Mouse (Mus musculus): ENCODE data around the gene Trim52. TPM values are rescaled to one million over a fixed set of nuclear protein-coding genes. Genes with fewer than 3 reads are reported as not detected.

Trim52 gene
- 1.3 and 4.3 TPM in 2 replicates for total RNA-seq (2012; rRNA removed)

DNA sequence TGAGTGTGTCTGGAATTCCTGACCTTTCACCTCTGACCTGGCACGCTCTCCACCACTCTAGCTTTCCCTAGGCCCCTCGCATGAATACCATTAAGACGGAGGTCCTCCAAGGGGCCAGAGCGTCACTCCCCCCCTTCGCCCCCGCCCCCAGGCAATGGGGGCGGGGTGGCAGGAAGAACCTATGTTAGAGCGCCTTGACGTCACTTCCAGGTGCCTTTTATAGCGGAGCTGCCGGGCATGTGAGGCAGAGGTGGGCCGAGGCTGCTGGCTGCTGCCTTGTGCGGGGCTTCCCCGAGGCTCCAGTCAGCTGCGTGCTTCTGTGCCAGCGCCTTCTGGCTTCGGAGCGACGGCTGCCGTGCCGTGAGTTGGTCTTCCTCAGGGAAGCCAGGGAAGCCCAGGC, at the start of gene Trim52:
Trim52 (plus strand) TSS at position 219 of the 400 bp plus-strand sequence.
- Histone ChIP-seq H3K9ac (ENCODE audit: insufficient read depth, low read depth, low read length, poor library complexity, severe bottlenecking) (peak within 1 kb of the TSS; percentile 65), H3K9me3 (ENCODE audit: control insufficient read depth, insufficient read depth, low read depth, low read length) (no peaks in the 10 kb centered on the region), H3K4me1 (ENCODE audit: control insufficient read depth in 2 of 2, insufficient read depth in 2 of 2, low read length in 2 of 2, poor library complexity in 1 of 2) (no peaks in the 10 kb centered on the region), H3K36me3 (ENCODE audit: control insufficient read depth, insufficient read depth, low read length, poor library complexity, severe bottlenecking) (no peaks in the 10 kb centered on the region), H3K27ac (ENCODE audit: insufficient read depth, low read depth, low read length, poor library complexity, severe bottlenecking) (no peak within 1 kb of the TSS), H3K4me3 (ENCODE audit: insufficient read depth in 1 of 2, low read depth in 1 of 2, low read length in 2 of 2, poor library complexity in 1 of 2, severe bottlenecking in 1 of 2) (peak within 1 kb of the TSS; percentile 65 to 75)
- in situ Hi-C loops (cut with MboI; ENCODE audit: low sequenced_read_pairs in 2 of 2, unreplicated experiment in 2 of 2), result no loop called here
- peak; percentile 54 for DNase-seq (ENCODE audit: low read depth, low spot score)
- no peak for TF ChIP-seq ZC3H11A (IDR thresholded peaks at IDR 0.05; ENCODE audit: borderline replicate concordance, low read depth, low read length)
- no peak for TF ChIP-seq MAFK (IDR thresholded peaks at IDR 0.05; ENCODE audit: insufficient read depth, low read depth, low read length)
- TF ChIP-seq ZNF384 (IDR thresholded peaks at IDR 0.05; ENCODE audit: low read depth, low read length), result no peak
- TF ChIP-seq CHD2 (IDR thresholded peaks at IDR 0.05; ENCODE audit: low read depth, low read length), result no peak
- 0 out of 2 replicates have a peak, but pooled peaks have one; percentile 67 for TF ChIP-seq HCFC1 (IDR thresholded peaks at IDR 0.05; ENCODE audit: borderline replicate concordance, insufficient read depth, low read length)

DNA sequence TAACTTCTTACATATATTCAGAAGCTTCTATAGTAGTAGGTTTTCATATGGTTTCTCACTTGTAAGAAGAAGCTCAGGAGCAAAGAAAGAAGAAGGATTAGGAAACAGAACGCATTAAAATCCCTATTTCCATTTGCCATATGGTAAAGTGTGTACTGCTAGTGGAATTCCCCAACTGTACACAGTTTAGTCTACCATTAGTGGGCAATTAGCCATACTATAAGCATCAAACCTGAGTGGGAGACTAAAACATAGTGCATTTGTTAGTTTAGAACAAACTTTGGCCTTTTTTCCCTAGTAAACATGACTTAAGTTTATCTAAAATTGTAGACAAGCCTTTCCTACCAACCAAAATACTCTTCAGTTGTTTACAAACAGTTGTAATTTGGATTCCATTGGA, 33.4 kb upstream of the Trim52 start:
- TF ChIP-seq HCFC1 (IDR thresholded peaks at IDR 0.05; ENCODE audit: borderline replicate concordance, insufficient read depth, low read length), result no peak
- no peak overlapping the region for H3K9ac ChIP-seq (ENCODE audit: insufficient read depth, low read depth, low read length, poor library complexity, severe bottlenecking)
- H3K9me3 ChIP-seq (ENCODE audit: control insufficient read depth, insufficient read depth, low read depth, low read length), result no peaks in the 10 kb centered on the region
- no peak overlapping the region for H3K27ac ChIP-seq (ENCODE audit: insufficient read depth, low read depth, low read length, poor library complexity, severe bottlenecking)
- DNase-seq (ENCODE audit: low read depth, low spot score), result no peak
- no peaks in the 10 kb centered on the region for H3K36me3 ChIP-seq (ENCODE audit: control insufficient read depth, insufficient read depth, low read length, poor library complexity, severe bottlenecking)
- H3K4me1 ChIP-seq (ENCODE audit: control insufficient read depth in 2 of 2, insufficient read depth in 2 of 2, low read length in 2 of 2, poor library complexity in 1 of 2), result no peaks in the 10 kb centered on the region
- in situ Hi-C loops (cut with MboI; ENCODE audit: low sequenced_read_pairs in 2 of 2, unreplicated experiment in 2 of 2), result no loop called here
- no peak overlapping the region for H3K4me3 ChIP-seq (ENCODE audit: insufficient read depth in 1 of 2, low read depth in 1 of 2, low read length in 2 of 2, poor library complexity in 1 of 2, severe bottlenecking in 1 of 2)

DNA sequence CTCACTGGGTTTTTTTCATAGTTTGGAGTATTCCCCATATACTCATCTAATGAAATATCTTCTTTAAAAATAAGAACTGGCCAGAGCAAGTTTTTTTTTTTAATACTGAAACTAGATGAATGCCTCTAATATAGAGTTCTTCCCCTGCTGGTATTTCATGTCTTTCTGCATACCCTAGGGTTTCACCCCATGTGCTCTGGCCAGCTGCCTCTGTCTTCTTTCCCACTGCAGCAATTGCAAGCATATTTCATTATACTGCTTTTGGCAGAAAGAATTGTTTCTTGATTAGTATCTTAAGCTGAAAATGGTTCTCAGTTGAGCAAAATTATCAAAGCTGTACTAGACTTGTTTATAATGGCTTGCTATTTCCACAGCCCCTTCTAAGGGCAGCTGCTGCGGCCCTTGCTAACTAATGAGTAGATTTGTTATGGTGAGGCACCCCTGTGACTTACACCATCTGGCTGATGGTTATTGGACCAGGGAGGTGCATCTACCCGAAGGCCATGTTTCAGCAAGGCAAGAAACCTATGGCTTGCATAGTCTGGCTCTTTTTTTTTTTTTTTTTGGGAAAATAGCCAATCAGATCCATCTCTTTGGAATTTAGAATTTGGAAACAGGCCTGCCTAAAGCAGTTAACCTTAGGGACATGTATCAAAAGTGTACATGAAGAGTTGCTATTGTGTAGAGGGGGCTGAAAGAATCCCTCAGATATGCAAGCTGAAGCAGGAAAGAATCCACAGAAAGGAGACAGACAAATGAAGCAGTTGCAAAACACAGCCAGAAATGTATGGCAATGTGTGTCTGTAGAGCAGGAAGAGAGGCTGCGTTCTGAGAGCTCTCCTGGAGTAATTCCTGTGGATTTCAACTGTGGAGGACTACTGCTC, 30.6 kb upstream of the Trim52 start:
- in situ Hi-C loops (cut with MboI; ENCODE audit: low sequenced_read_pairs in 2 of 2, unreplicated experiment in 2 of 2), result no loop called here
- Histone ChIP-seq H3K4me1 (ENCODE audit: control insufficient read depth in 2 of 2, insufficient read depth in 2 of 2, low read length in 2 of 2, poor library complexity in 1 of 2) (no peaks in the 10 kb centered on the region), H3K9me3 (ENCODE audit: control insufficient read depth, insufficient read depth, low read depth, low read length) (no peaks in the 10 kb centered on the region), H3K36me3 (ENCODE audit: control insufficient read depth, insufficient read depth, low read length, poor library complexity, severe bottlenecking) (no peaks in the 10 kb centered on the region), H3K27ac (ENCODE audit: insufficient read depth, low read depth, low read length, poor library complexity, severe bottlenecking) (no peak overlapping the region), H3K9ac (ENCODE audit: insufficient read depth, low read depth, low read length, poor library complexity, severe bottlenecking) (no peak overlapping the region), H3K4me3 (ENCODE audit: insufficient read depth in 1 of 2, low read depth in 1 of 2, low read length in 2 of 2, poor library complexity in 1 of 2, severe bottlenecking in 1 of 2) (no peak overlapping the region)
- TF ChIP-seq MAFK (IDR thresholded peaks at IDR 0.05; ENCODE audit: insufficient read depth, low read depth, low read length) (no peak), CHD2 (IDR thresholded peaks at IDR 0.05; ENCODE audit: low read depth, low read length) (no peak), ZC3H11A (IDR thresholded peaks at IDR 0.05; ENCODE audit: borderline replicate concordance, low read depth, low read length) (no peak), ZNF384 (IDR thresholded peaks at IDR 0.05; ENCODE audit: low read depth, low read length) (peak; percentile 77), HCFC1 (IDR thresholded peaks at IDR 0.05; ENCODE audit: borderline replicate concordance, insufficient read depth, low read length) (no peak)
- DNase-seq (ENCODE audit: low read depth, low spot score), result no peak

GRCm38 (mm10) chr14:106088480-106089037, 17.4 kb upstream of the Trim52 start:
- Histone ChIP-seq H3K4me3 (ENCODE audit: insufficient read depth in 1 of 2, low read depth in 1 of 2, low read length in 2 of 2, poor library complexity in 1 of 2, severe bottlenecking in 1 of 2) (no peak overlapping the region), H3K36me3 (ENCODE audit: control insufficient read depth, insufficient read depth, low read length, poor library complexity, severe bottlenecking) (no peaks in the 10 kb centered on the region), H3K27ac (ENCODE audit: insufficient read depth, low read depth, low read length, poor library complexity, severe bottlenecking) (no peak overlapping the region), H3K9ac (ENCODE audit: insufficient read depth, low read depth, low read length, poor library complexity, severe bottlenecking) (no peak overlapping the region), H3K9me3 (ENCODE audit: control insufficient read depth, insufficient read depth, low read depth, low read length) (no peaks in the 10 kb centered on the region), H3K4me1 (ENCODE audit: control insufficient read depth in 2 of 2, insufficient read depth in 2 of 2, low read length in 2 of 2, poor library complexity in 1 of 2) (no peaks in the 10 kb centered on the region)
- TF ChIP-seq ZNF384 (IDR thresholded peaks at IDR 0.05; ENCODE audit: low read depth, low read length) (no peak), ZC3H11A (IDR thresholded peaks at IDR 0.05; ENCODE audit: borderline replicate concordance, low read depth, low read length) (no peak), MAFK (IDR thresholded peaks at IDR 0.05; ENCODE audit: insufficient read depth, low read depth, low read length) (no peak), CHD2 (IDR thresholded peaks at IDR 0.05; ENCODE audit: low read depth, low read length) (no peak), HCFC1 (IDR thresholded peaks at IDR 0.05; ENCODE audit: borderline replicate concordance, insufficient read depth, low read length) (no peak)
- DNase-seq (ENCODE audit: low read depth, low spot score), result no peak
- in situ Hi-C loops (cut with MboI; ENCODE audit: low sequenced_read_pairs in 2 of 2, unreplicated experiment in 2 of 2), result no loop called here

Measured in ES-E14 (cell line).